Mouse (Mus musculus) lung, postnatal 10 days (tissue): ENCODE measurements around the gene Nfe2.
A peak's percentile ranks its signal among the peaks of the same experiment; 100 is the strongest.

Source experiments
- DNase-seq: peaks from one replicate; pipeline ENCODE4 v3.0.0; 2021

The Nfe2 gene

GRCm38 (mm10) chr15:103257790-103258728, at the start of gene Nfe2:
Nfe2 (minus strand) TSS chr15:103258403.
- peak; percentile 89 for DNase-seq

- peak; percentile 95 for DNase-seq
Observed at GRCm38 (mm10) chr15:103307125-103307524, 48.9 kb upstream of the Nfe2 start.

- no peak for DNase-seq
Observed at GRCm38 (mm10) chr15:103305792-103306645, 47.8 kb upstream of the Nfe2 start.

GRCm38 (mm10) chr15:103305070-103305678, 47.0 kb upstream of the Nfe2 start:
- peak; percentile 97 for DNase-seq

- DNase-seq = no peak
Observed at GRCm38 (mm10) chr15:103304616-103304969, 46.4 kb upstream of the Nfe2 start.

GRCm38 (mm10) chr15:103303916-103304615, 45.9 kb upstream of the Nfe2 start:
- DNase-seq = no peak

- no peak for DNase-seq
Observed at GRCm38 (mm10) chr15:103302341-103303021, 44.3 kb upstream of the Nfe2 start.

GRCm38 (mm10) chr15:103301547-103302340, 43.5 kb upstream of the Nfe2 start:
- DNase-seq = no peak

GRCm38 (mm10) chr15:103301046-103301445, 42.8 kb upstream of the Nfe2 start:
- DNase-seq = no peak

GRCm38 (mm10) chr15:103300560-103300959, 42.4 kb upstream of the Nfe2 start:
- DNase-seq = no peak

GRCm38 (mm10) chr15:103300067-103300471, 41.9 kb upstream of the Nfe2 start:
- DNase-seq = peak; percentile 18

GRCm38 (mm10) chr15:103299644-103300043, 41.4 kb upstream of the Nfe2 start:
- no peak for DNase-seq

GRCm38 (mm10) chr15:103298861-103299616, 40.8 kb upstream of the Nfe2 start:
- peak; percentile 33 for DNase-seq

GRCm38 (mm10) chr15:103298026-103298425, 39.8 kb upstream of the Nfe2 start:
- DNase-seq = no peak

GRCm38 (mm10) chr15:103297313-103297712, 39.1 kb upstream of the Nfe2 start:
- DNase-seq = no peak

- no peak for DNase-seq
Observed at GRCm38 (mm10) chr15:103295851-103296250, 37.6 kb upstream of the Nfe2 start.

- no peak for DNase-seq
Observed at GRCm38 (mm10) chr15:103294649-103295048, 36.4 kb upstream of the Nfe2 start.

- DNase-seq = no peak
Observed at GRCm38 (mm10) chr15:103293375-103293774, 35.2 kb upstream of the Nfe2 start.

GRCm38 (mm10) chr15:103292673-103293345, 34.6 kb upstream of the Nfe2 start:
- DNase-seq = no peak

- DNase-seq = no peak
Observed at GRCm38 (mm10) chr15:103290843-103291242, 32.6 kb upstream of the Nfe2 start.
